Mouse (Mus musculus) lung, postnatal 0 days (tissue): Measurements from ENCODE around the gene Kcnh4. TPM values are rescaled to one million over a fixed set of nuclear protein-coding genes. Genes with fewer than 3 reads are reported as not detected.
A peak's percentile ranks its signal among the peaks of the same experiment; 100 is the strongest.

Experiments
- ATAC-seq: fragments of 200-750 bp; cut with Nextera tagmentation; 2 replicates; pipeline ENCODE4 v1.8.0; 2017; ENCODE audit warnings: moderate library complexity
- DNase-seq: peaks from one replicate; pipeline ENCODE4 v3.0.0-alpha.2; 2016; ENCODE audit warnings: low spot score
- H3K27ac ChIP-seq: fragments of 300-500 bp; sonication (generic); 2 replicates; pipeline ENCODE4 v1.5.1; 2014; ENCODE audit warnings: antibody characterized with exemption, mild to moderate bottlenecking, low read length, mixed read lengths
- H3K27me3 ChIP-seq: fragments of 300-500 bp; sonication (generic); replicated peaks from 2 replicates; pipeline ENCODE4 v1.6.1; 2014; ENCODE audit warnings: low read length, mixed read lengths; ENCODE audit not compliant: insufficient read depth
- H3K36me3 ChIP-seq: fragments of 300-500 bp; sonication (generic); 2 replicates; pipeline ENCODE4 v1.6.1; 2014; ENCODE audit warnings: low read length, mixed read lengths; ENCODE audit not compliant: insufficient read depth
- H3K4me1 ChIP-seq: fragments of 300-500 bp; sonication (generic); 2 replicates; pipeline ENCODE4 v1.6.1; 2014; ENCODE audit warnings: antibody characterized with exemption, low read depth, low read length, mixed read lengths; ENCODE audit not compliant: insufficient read depth
- H3K4me2 ChIP-seq: fragments of 300-500 bp; sonication (generic); replicated peaks from 2 replicates; pipeline ENCODE4 v1.6.1; 2014; ENCODE audit warnings: low read depth, mild to moderate bottlenecking, low read length, moderate library complexity, mixed read lengths
- H3K4me3 ChIP-seq: fragments of 300-500 bp; sonication (generic); 2 replicates; pipeline ENCODE4 v1.5.1; 2014; ENCODE audit warnings: low read depth, low read length
- H3K9ac ChIP-seq: fragments of 300-500 bp; sonication (generic); replicated peaks from 2 replicates; pipeline ENCODE4 v1.6.1; 2014; ENCODE audit warnings: low read depth, mild to moderate bottlenecking
- H3K9me3 ChIP-seq: fragments of 300-500 bp; sonication (generic); 2 replicates; pipeline ENCODE4 v1.6.1; 2016; ENCODE audit warnings: low read length, mixed read lengths
- CTCF ChIP-seq: IDR thresholded peaks from 2 replicates; pipeline ENCODE4 v1.5.1; 2016; ENCODE audit warnings: antibody characterized with exemption, mild to moderate bottlenecking
- EP300 ChIP-seq: IDR thresholded peaks from 2 replicates; pipeline ENCODE4 v1.6.1; 2016; ENCODE audit warnings: antibody characterized with exemption, mild to moderate bottlenecking, control low read depth
- WGBS: fragments of 180-500 bp; shearing (Covaris S2); extraction: QIAGEN DNeasy Blood & Tissue Kit; methylation state at CpG from one replicate; pipeline ENCODE4 v1.1.7; 2014; 5-methylcytosine and 5-hydroxymethylcytosine counted together
- polyA plus RNA-seq: library from polyadenylated mRNA; unstranded; fragments of >200 nt; fragmentation: Nextera tagmentation; extraction: Ambion mirVana; gene quantifications from 2 replicates; pipeline ENCODE4 v1.2.1, GENCODE M21; 2015

Kcnh4 gene
- polyA plus RNA-seq, 1 experiment from 2014 or later: not detected

DNA sequence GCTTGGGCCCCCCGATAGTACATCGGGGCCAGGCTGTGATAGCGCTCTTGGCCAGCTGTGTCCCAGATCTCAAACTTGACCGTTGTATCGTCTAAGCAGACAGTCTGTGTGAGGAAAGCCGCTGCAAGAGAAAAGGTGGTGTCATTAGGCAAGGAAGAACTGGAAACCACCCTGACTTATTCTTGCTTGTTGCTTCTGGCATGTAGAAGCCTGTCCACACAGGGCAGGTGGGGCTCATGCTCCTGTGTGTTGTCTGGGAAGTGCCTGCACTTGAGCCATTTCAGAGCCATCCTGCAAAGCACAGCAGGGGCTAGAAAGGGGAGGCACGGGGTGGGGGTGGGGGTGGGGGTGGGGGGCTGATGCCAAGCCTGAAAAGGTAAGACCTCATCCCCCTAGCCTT is 41.3 kb downstream of the Kcnh4 start:
- H3K4me1 ChIP-seq: peaks cover 33% of the 10 kb centered on the region; the same call in 1 of the 2 replicates
- H3K4me2 ChIP-seq: no peak overlapping the region
- no peak for ATAC-seq
- H3K36me3 ChIP-seq: peaks cover 40% of the 10 kb centered on the region
- H3K4me3 ChIP-seq: no peak overlapping the region
- 91% methylated on average over 7 of the region's 7 CpGs for WGBS
- TF ChIP-seq CTCF (no peak), EP300 (no peak)
- no peaks in the 10 kb centered on the region for H3K27me3 ChIP-seq
- DNase-seq: no peak
- no peaks in the 10 kb centered on the region for H3K9me3 ChIP-seq
- H3K27ac ChIP-seq: no peak overlapping the region
- H3K9ac ChIP-seq: no peak overlapping the region

DNA sequence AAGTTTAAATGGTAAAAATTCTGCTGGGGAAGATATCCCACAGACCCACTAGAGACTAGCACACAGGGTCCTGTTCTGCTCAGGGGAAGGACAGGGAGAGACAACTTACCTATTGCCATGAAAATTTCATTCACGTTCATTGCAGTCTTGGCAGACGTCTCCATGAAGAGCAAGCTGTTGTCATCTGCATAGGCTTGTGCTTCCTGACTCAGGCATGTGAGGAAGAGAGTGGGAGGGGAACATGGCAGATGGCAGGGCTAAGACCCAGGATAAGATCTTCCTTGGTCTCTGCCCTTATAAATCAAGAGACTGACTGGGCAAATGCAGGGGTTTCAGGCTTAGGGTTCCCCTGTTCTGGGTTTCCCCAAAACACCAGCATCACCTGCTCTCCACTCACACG is 43.1 kb downstream of the Kcnh4 start:
- 70% methylated on average over 3 of the region's 3 CpGs for WGBS
- Histone ChIP-seq H3K36me3 (peaks cover 40% of the 10 kb centered on the region), H3K4me1 (peaks cover 32% of the 10 kb centered on the region; the same call in 1 of the 2 replicates), H3K9ac (no peak overlapping the region), H3K27ac (no peak overlapping the region), H3K4me2 (no peak overlapping the region), H3K4me3 (no peak overlapping the region), H3K9me3 (no peaks in the 10 kb centered on the region), H3K27me3 (no peaks in the 10 kb centered on the region)
- no peak for TF ChIP-seq CTCF
- no peak for DNase-seq
- no peak for ATAC-seq

DNA sequence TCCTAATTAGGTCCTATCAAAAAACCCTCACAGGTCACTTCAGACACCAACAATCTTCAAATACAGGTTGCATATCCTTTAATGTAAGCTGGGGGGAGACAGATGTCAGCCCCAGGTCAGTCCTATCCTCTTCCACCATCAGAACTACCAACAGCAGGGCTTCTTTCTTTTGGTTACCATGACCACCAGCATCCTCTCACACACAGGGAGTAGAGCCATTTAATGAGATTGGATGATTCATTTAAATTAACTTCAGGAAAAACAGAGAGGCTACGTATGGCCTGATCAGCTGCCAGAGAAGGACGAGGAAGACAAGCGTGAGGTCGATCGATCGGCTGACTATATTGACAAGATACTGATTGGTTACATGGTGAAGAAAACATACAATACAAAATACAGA is 44.8 kb downstream of the Kcnh4 start:
- H3K27ac ChIP-seq: no peak overlapping the region
- WGBS: 89% methylated on average over 6 of the region's 6 CpGs
- H3K4me2 ChIP-seq: no peak overlapping the region
- no peak overlapping the region for H3K9ac ChIP-seq
- H3K36me3 ChIP-seq: peaks cover 40% of the 10 kb centered on the region
- no peaks in the 10 kb centered on the region for H3K27me3 ChIP-seq
- peaks cover 22% of the 10 kb centered on the region; the same call in 1 of the 2 replicates for H3K4me1 ChIP-seq
- no peak overlapping the region for H3K4me3 ChIP-seq
- ATAC-seq: no peak
- TF ChIP-seq CTCF (no peak), EP300 (no peak)
- H3K9me3 ChIP-seq: no peaks in the 10 kb centered on the region
- DNase-seq: no peak

DNA sequence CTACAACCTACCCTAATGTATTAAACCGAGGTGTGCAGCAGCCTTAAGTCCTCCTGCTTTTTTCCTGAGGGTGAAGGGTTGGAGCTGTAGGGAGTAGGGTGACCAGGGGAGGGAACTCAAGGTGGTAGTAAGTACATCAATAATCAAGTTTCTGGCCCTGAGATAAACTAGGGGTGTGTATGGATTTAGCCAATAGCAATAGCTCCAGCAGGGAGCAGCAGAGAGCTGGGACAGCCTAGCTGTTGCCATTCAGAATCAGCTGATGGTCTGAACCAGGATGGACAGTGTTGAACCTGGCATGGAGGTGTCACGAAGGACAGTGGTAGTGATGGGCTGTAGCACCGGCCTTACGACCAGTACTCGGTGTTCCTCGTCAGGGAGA is 45.2 kb downstream of the Kcnh4 start:
- H3K27ac ChIP-seq: peak overlapping the region; percentile 62; the same call in 1 of the 2 replicates
- no peak overlapping the region for H3K4me3 ChIP-seq
- WGBS: 48% methylated on average over 6 of the region's 6 CpGs
- no peaks in the 10 kb centered on the region for H3K27me3 ChIP-seq
- ATAC-seq (peak; percentile 59), DNase-seq (peak; percentile 87)
- H3K36me3 ChIP-seq: peaks cover 40% of the 10 kb centered on the region
- H3K4me1 ChIP-seq: peaks cover 18% of the 10 kb centered on the region; the same call in 1 of the 2 replicates
- no peaks in the 10 kb centered on the region for H3K9me3 ChIP-seq
- peak overlapping the region; percentile 62 for H3K4me2 ChIP-seq
- peak; percentile 93 for TF ChIP-seq CTCF
- no peak for TF ChIP-seq EP300
- no peak overlapping the region for H3K9ac ChIP-seq

DNA sequence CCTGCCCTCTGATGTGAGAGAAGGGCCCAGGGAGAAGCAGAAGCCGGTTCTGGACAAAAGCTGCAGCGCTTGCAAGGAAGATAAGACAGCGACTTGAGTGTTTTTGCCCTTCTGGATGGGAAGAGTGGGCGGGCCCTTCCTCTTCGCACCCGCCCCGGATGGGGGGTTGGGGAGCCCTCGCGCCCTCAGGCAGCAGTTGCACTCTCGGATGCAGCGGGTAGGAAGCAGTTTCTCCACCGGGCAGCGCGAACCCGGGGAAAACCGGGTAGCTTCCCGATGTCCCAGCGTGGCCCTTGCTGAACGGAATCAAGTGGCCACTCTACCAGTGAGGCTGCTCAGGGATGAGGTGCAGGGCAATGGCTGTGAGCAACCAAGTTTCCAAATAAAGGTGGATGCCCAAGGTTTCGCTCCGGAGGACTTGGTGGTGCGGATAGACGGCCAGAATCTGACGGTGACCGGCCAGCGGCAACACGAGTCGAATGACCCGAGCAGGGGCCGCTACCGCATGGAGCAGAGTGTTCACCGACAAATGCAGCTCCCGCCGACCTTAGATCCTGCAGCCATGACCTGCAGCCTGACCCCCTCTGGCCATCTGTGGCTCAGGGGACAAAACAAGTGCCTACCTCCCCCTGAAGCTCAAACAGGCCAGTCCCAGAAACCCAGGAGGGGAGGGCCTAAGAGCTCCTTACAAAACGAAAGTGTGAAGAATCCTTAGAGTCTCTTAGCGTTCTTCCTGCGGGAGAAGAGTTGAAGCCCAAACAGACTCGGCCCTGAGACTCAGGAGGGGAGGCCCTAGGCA is 45.8 kb downstream of the Kcnh4 start, which contains the start of gene Hspb9:
Gene Hspb9, plus strand, starts transcription at position 116 of the 799 bp plus-strand sequence.
- Histone ChIP-seq H3K27ac (peak within 1 kb of the TSS; percentile 62), H3K4me3 (peak within 1 kb of the TSS; percentile 20), H3K36me3 (peaks cover 38% of the 10 kb centered on the region), H3K4me1 (peaks cover 16% of the 10 kb centered on the region; the same call in 1 of the 2 replicates), H3K4me2 (peak within 1 kb of the TSS; percentile 62), H3K27me3 (no peaks in the 10 kb centered on the region), H3K9ac (no peak within 1 kb of the TSS), H3K9me3 (no peaks in the 10 kb centered on the region)
- TF ChIP-seq CTCF: no peak
- TF ChIP-seq EP300: no peak
- ATAC-seq (peak; percentile 47), DNase-seq (peak; percentile 64)
- WGBS: 6% methylated on average over 38 of the region's 38 CpGs

DNA sequence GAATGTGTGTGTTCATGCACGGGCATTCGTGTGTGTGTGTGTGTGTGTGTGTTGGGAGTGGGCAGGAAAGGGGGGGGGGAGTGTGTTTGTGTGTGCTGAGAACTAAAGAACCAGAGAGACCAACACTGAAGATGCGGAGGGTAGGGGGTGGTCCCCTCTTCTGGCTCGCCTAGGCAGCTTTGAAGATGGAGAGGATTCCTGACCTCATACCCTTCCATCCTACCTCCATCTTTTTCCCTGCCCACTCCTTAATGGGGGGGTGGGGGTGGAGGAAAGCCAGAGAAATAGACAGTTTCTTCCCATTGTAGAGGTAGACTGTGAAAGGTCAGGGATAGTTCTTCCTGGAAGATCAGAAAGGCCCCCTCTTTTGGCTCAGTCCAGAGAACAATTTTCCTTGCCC is 46.6 kb downstream of the Kcnh4 start:
- 64% methylated on average over 4 of the region's 4 CpGs for whole genome bisulfite sequencing
- Histone ChIP-seq H3K4me2 (peak overlapping the region; percentile 62), H3K9me3 (no peaks in the 10 kb centered on the region), H3K9ac (no peak overlapping the region), H3K4me3 (no peak overlapping the region; the same call in 1 of the 2 replicates), H3K27me3 (no peaks in the 10 kb centered on the region), H3K27ac (peak overlapping the region; percentile 62; the same call in 1 of the 2 replicates), H3K36me3 (peaks cover 32% of the 10 kb centered on the region), H3K4me1 (peaks cover 16% of the 10 kb centered on the region; the same call in 1 of the 2 replicates)
- ATAC-seq (no peak), DNase-seq (no peak)
- TF ChIP-seq EP300 (no peak), CTCF (no peak)
